Mouse (Mus musculus): ENCODE measurements around the gene Slc32a1.

The Slc32a1 gene

GRCm38 (mm10) chr2:158655806-158656205 is 45.2 kb downstream of the Slc32a1 start:
- in situ Hi-C loops (cut with MboI, MseI) = no loop called here

GRCm38 (mm10) chr2:158658822-158659221 is 48.3 kb downstream of the Slc32a1 start:
- in situ Hi-C loops (cut with MboI, MseI) = no loop called here

- in situ Hi-C loops (cut with MboI, MseI) = no loop called here
Measured at GRCm38 (mm10) chr2:158659346-158659745, 48.8 kb downstream of the Slc32a1 start.

GRCm38 (mm10) chr2:158665098-158665497 is 54.5 kb downstream of the Slc32a1 start, which contains the start of gene Ppp1r16b:
Gene Ppp1r16b (plus strand): TSS chr2:158665398.
- in situ Hi-C loops (cut with MboI, MseI) = loop anchor here (5.0 kb wide), 1 partner anchor 82 kb away; no protein-coding TSS in a partner anchor
